Mouse (Mus musculus): ENCODE data around the gene Tmem88b. TPM values are rescaled to one million over a fixed set of nuclear protein-coding genes. Genes with fewer than 3 reads are reported as not detected.

Gene Tmem88b
- polyA plus RNA-seq, 1 experiment from 2014 or later, result 0.85 TPM

DNA sequence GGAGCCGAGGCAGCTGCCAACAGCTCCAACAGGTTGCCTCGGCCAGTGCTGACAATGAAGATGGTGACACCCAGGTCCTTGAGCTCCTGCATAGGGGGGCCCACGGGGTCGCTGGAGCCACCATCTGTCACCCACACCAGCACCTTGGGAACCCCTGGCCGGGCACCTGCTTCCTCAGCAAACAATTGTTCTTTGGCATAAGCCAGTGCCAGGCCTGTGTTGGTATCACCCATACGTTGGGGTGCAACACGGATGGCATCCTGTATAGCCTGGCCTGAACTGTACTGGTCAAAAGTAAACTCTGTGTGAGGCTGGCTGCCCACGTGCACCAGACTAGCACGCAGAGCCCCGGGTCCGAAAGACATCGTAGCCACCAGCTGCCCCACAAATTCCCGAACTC lies 12.9 kb downstream of the Tmem88b start:
- H3K27me3 ChIP-seq (ENCODE audit: control insufficient read depth, insufficient read depth, low read depth, low read length), result peaks cover 4% of the 10 kb centered on the region
- peak overlapping the region; percentile 21; the same call in 1 of the 2 replicates for H3K9ac ChIP-seq (ENCODE audit: low read depth, low read length)
- no peaks in the 10 kb centered on the region for H3K36me3 ChIP-seq (ENCODE audit: control insufficient read depth, insufficient read depth, low read length)
- H3K9me3 ChIP-seq (replicated peaks; ENCODE audit: control insufficient read depth, low read length, poor library complexity, severe bottlenecking), result no peaks in the 10 kb centered on the region
- ATAC-seq, result no peak
- peak overlapping the region; percentile 12; the same call in 1 of the 2 replicates for H3K4me2 ChIP-seq (ENCODE audit: low read length)
- no peak overlapping the region for H3K27ac ChIP-seq (ENCODE audit: low read length)
- H3K4me1 ChIP-seq (ENCODE audit: control insufficient read depth, insufficient read depth, low read length), result peaks cover 15% of the 10 kb centered on the region
- WGBS, result 86% methylated on average over 13 of the region's 13 CpGs
- H3K4me3 ChIP-seq (ENCODE audit: low read depth, low read length), result no peak overlapping the region

DNA sequence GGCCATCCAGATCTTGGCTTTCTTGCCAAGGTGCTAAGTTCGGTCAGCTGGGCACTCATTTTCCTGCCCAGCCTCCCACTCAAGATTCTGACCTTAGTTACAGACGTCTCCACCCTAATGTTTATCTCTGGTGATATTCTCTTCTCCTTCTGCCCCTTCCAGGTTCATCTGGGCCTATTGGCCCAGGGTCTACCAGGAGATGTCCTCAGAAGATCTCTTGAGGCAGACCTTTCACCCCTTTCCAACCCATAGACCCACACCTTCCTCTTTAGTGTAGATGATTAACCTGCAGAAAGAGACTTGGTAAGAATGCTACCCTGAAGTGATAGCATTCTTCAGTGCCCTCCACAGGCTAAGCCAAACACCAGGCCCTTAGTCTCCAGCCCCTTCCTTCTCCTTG lies 14.0 kb downstream of the Tmem88b start:
- Histone ChIP-seq H3K4me3 (ENCODE audit: low read depth, low read length) (no peak overlapping the region), H3K9ac (ENCODE audit: low read depth, low read length) (no peak overlapping the region), H3K27ac (ENCODE audit: low read length) (no peak overlapping the region), H3K4me1 (ENCODE audit: control insufficient read depth, insufficient read depth, low read length) (peaks cover 15% of the 10 kb centered on the region), H3K4me2 (ENCODE audit: low read length) (no peak overlapping the region), H3K36me3 (ENCODE audit: control insufficient read depth, insufficient read depth, low read length) (no peaks in the 10 kb centered on the region), H3K27me3 (ENCODE audit: control insufficient read depth, insufficient read depth, low read depth, low read length) (peaks cover 4% of the 10 kb centered on the region), H3K9me3 (replicated peaks; ENCODE audit: control insufficient read depth, low read length, poor library complexity, severe bottlenecking) (no peaks in the 10 kb centered on the region)
- ATAC-seq, result no peak
- WGBS, result 90% methylated on average over 2 of the region's 2 CpGs

DNA sequence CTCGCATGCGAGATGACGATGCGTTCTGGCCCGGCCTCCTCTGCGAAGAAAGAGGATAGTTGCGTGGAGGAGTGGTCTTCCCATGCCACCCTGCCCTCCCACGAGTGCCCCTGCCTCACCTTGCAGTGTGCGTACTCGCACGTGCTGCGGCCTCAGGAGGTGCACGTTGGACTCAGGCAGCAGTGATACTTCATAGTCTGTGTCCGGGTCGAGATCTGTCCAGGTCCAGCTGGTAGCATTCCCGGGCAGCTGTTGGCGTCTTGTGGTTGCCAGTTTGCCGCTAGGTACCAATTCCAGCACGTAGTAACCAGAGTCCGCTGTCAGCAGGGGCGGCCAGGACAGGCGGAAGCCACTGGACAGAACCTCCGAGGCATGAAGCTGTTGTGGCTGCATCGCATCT lies 15.0 kb downstream of the Tmem88b start:
- H3K4me2 ChIP-seq (ENCODE audit: low read length), result peak overlapping the region; percentile 67
- peak overlapping the region; percentile 46 for H3K4me3 ChIP-seq (ENCODE audit: low read depth, low read length)
- H3K36me3 ChIP-seq (ENCODE audit: control insufficient read depth, insufficient read depth, low read length), result no peaks in the 10 kb centered on the region
- H3K27me3 ChIP-seq (ENCODE audit: control insufficient read depth, insufficient read depth, low read depth, low read length), result peaks cover 4% of the 10 kb centered on the region
- 36% methylated on average over 24 of the region's 24 CpGs for WGBS
- peaks cover 15% of the 10 kb centered on the region for H3K4me1 ChIP-seq (ENCODE audit: control insufficient read depth, insufficient read depth, low read length)
- peak overlapping the region; percentile 76 for H3K9ac ChIP-seq (ENCODE audit: low read depth, low read length)
- ATAC-seq, result peak; percentile 7; the same call in 1 of the 2 replicates
- H3K9me3 ChIP-seq (replicated peaks; ENCODE audit: control insufficient read depth, low read length, poor library complexity, severe bottlenecking), result no peaks in the 10 kb centered on the region
- peak overlapping the region; percentile 28; the same call in 1 of the 2 replicates for H3K27ac ChIP-seq (ENCODE audit: low read length)

DNA sequence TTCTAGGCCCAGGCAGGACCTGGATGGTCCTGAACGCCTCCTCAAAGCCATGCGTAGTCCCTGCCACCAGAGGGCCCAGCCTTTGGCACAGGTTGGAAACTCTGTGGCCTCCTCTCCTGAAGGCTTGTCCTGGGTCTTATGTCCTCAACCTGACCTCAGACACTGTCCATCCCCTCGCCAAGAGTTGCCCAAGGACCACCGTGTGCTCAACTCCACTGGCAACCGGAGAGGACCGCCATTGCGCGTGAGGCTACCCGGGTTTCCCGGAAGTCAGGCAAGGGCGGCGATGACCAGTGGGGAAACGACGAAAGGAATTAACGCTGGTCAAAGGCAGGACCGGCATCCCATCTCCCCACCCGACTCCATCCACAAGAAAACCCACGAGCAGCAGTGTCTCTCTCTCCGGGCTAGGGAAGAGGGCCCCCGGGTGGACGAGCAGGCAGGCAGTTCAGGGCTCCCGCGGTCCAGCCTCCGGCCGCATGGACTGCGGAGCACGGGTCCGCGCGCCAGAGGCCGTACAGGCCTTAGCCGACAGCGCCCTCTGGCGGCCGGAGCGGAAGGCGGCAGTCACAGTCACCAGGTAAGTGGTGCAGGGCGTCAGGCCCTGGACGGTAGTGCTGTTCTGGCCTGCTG lies 15.7 kb downstream of the Tmem88b start:
- Histone ChIP-seq H3K4me2 (ENCODE audit: low read length) (peak overlapping the region; percentile 67), H3K36me3 (ENCODE audit: control insufficient read depth, insufficient read depth, low read length) (no peaks in the 10 kb centered on the region), H3K9ac (ENCODE audit: low read depth, low read length) (peak overlapping the region; percentile 76), H3K27ac (ENCODE audit: low read length) (peak overlapping the region; percentile 28), H3K4me3 (ENCODE audit: low read depth, low read length) (peak overlapping the region; percentile 46), H3K4me1 (ENCODE audit: control insufficient read depth, insufficient read depth, low read length) (peaks cover 11% of the 10 kb centered on the region), H3K27me3 (ENCODE audit: control insufficient read depth, insufficient read depth, low read depth, low read length) (peaks cover 4% of the 10 kb centered on the region), H3K9me3 (replicated peaks; ENCODE audit: control insufficient read depth, low read length, poor library complexity, severe bottlenecking) (no peaks in the 10 kb centered on the region)
- 1% methylated on average over 38 of the region's 39 CpGs for WGBS
- peak; percentile 79 for ATAC-seq

- H3K27me3 ChIP-seq (ENCODE audit: control insufficient read depth, insufficient read depth, low read depth, low read length), result peaks cover 4% of the 10 kb centered on the region
- H3K4me1 ChIP-seq (ENCODE audit: control insufficient read depth, insufficient read depth, low read length), result peaks cover 9% of the 10 kb centered on the region
- no peaks in the 10 kb centered on the region for H3K36me3 ChIP-seq (ENCODE audit: control insufficient read depth, insufficient read depth, low read length)
- peak overlapping the region; percentile 67 for H3K4me2 ChIP-seq (ENCODE audit: low read length)
- peak overlapping the region; percentile 46; the same call in 1 of the 2 replicates for H3K4me3 ChIP-seq (ENCODE audit: low read depth, low read length)
- H3K9ac ChIP-seq (ENCODE audit: low read depth, low read length), result peak overlapping the region; percentile 76
- no peak for ATAC-seq
- 60% methylated on average over 5 of the region's 5 CpGs for WGBS
- H3K27ac ChIP-seq (ENCODE audit: low read length), result no peak overlapping the region
- H3K9me3 ChIP-seq (replicated peaks; ENCODE audit: control insufficient read depth, low read length, poor library complexity, severe bottlenecking), result no peaks in the 10 kb centered on the region
These were observed 16.2 kb downstream of the Tmem88b start for GRCm38 (mm10) chr4:155769496-155769879.

DNA sequence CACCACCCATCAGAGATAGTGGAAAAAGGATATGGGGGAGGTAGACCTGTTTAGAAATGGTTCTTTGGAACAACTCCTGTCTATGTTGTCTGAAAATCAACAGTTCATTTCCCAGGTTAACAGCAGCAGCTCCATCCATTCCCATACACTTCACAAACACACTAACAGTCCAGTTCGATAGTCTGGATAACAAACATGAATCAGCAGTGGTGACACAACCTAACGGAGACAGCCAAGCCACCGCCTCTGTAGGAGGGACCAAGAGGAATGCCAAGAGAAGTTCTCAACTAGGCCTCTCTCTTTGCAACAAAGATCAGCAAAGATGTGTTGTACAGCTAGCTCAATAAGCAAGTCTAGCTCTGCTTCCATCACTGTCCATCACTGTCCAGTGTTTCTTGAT lies 23.3 kb downstream of the Tmem88b start:
- no peak overlapping the region for H3K4me2 ChIP-seq (ENCODE audit: low read length)
- no peak overlapping the region for H3K9ac ChIP-seq (ENCODE audit: low read depth, low read length)
- ATAC-seq, result no peak
- no peak overlapping the region for H3K4me3 ChIP-seq (ENCODE audit: low read depth, low read length)
- no peaks in the 10 kb centered on the region for H3K27me3 ChIP-seq (ENCODE audit: control insufficient read depth, insufficient read depth, low read depth, low read length)
- H3K4me1 ChIP-seq (ENCODE audit: control insufficient read depth, insufficient read depth, low read length), result peaks cover 23% of the 10 kb centered on the region
- H3K9me3 ChIP-seq (replicated peaks; ENCODE audit: control insufficient read depth, low read length, poor library complexity, severe bottlenecking), result no peaks in the 10 kb centered on the region
- no peak overlapping the region for H3K27ac ChIP-seq (ENCODE audit: low read length)
- WGBS, result 93% methylated on average over 3 of the region's 3 CpGs
- 0 out of 2 replicates have a peak, but pooled peaks cover 2% of the 10 kb centered on the region for H3K36me3 ChIP-seq (ENCODE audit: control insufficient read depth, insufficient read depth, low read length)

DNA sequence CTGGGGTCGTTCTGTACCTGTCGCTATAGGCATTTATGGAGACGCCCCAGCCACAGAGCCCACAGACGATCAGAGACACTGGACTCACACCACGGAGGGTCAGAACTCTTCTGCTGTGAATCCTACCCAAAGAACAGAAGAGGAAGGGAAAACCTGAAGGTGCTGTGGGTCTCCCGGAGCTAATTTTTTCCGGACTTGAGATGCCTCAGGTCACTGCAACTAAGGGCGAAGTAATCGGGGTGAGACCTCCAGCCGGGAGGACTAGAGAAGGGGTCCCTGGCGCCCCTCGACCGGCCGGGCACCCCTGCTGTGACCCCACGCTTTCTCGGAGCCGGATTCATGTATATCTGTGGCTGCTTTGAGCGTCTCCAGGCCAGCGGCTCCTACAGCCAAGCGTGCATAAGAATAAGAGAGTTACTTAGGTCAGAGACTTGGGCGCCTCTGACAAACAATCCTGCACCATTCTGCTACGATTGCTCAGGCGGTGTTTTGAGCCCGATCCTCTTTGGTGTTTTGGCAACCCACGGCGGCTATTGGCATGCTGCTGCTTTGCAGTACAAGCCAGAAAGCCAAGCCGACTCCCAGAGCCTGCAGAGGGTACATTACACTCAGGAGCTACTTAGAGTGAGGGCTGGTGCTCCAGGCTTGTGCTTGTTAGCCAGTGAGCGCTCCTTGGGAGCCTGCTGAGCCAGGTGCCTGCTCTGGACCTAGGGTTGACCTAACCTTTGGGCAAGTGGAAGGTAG lies 24.1 kb downstream of the Tmem88b start:
- H3K36me3 ChIP-seq (ENCODE audit: control insufficient read depth, insufficient read depth, low read length), result 0 out of 2 replicates have a peak, but pooled peaks cover 3% of the 10 kb centered on the region
- H3K27me3 ChIP-seq (ENCODE audit: control insufficient read depth, insufficient read depth, low read depth, low read length), result no peaks in the 10 kb centered on the region
- H3K27ac ChIP-seq (ENCODE audit: low read length), result no peak overlapping the region
- ATAC-seq, result peak; percentile 49
- peak overlapping the region; percentile 88 for H3K4me2 ChIP-seq (ENCODE audit: low read length)
- peak overlapping the region; percentile 65 for H3K4me3 ChIP-seq (ENCODE audit: low read depth, low read length)
- peaks cover 23% of the 10 kb centered on the region for H3K4me1 ChIP-seq (ENCODE audit: control insufficient read depth, insufficient read depth, low read length)
- H3K9ac ChIP-seq (ENCODE audit: low read depth, low read length), result peak overlapping the region; percentile 58
- WGBS, result 1% methylated on average over 28 of the region's 28 CpGs
- no peaks in the 10 kb centered on the region for H3K9me3 ChIP-seq (replicated peaks; ENCODE audit: control insufficient read depth, low read length, poor library complexity, severe bottlenecking)

DNA sequence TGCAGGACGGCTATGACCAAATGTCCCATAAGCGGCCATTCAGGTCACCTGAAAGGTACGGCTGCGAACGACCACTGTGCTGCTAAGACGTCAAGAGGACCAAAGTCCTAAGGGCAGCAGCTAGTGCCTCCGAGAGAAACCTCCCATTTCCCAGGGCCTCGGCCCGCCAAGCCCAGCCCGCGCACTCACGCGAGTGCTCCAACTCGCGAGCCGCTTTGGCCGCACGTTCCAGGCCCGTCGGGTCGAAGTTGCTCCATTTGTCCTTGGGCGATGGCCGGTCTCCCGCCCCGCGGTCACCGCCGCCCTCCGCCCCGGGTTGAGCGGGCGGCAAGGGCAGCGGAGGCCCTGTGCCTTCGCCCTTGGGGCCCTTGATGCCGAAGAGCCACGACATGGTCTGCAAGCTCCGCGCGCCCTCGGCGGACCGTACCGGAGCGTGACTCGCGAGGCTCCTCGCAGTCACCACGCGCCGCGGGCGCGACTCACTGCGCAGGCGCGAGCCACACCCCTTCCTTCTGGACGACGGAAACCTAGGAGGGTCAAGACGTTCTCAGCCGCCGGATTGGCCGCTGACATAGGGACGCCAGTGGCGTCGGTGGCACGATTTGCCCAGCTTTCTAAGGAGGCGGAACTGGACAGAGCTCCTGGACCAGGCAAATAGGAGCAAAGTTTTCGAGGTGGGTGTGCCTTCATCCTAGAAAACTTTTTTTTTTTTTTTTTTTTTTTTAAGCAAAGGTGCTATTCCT lies 24.9 kb downstream of the Tmem88b start, which contains the start of gene Atad3a:
Atad3a (minus strand) TSS at position 481 of the 743 bp plus-strand sequence.
- peaks cover 23% of the 10 kb centered on the region for H3K4me1 ChIP-seq (ENCODE audit: control insufficient read depth, insufficient read depth, low read length)
- H3K27me3 ChIP-seq (ENCODE audit: control insufficient read depth, insufficient read depth, low read depth, low read length), result no peaks in the 10 kb centered on the region
- no peaks in the 10 kb centered on the region for H3K9me3 ChIP-seq (replicated peaks; ENCODE audit: control insufficient read depth, low read length, poor library complexity, severe bottlenecking)
- peak within 1 kb of the TSS; percentile 38; the same call in 1 of the 2 replicates for H3K27ac ChIP-seq (ENCODE audit: low read length)
- peak within 1 kb of the TSS; percentile 88 for H3K4me2 ChIP-seq (ENCODE audit: low read length)
- peak within 1 kb of the TSS; percentile 62 for H3K9ac ChIP-seq (ENCODE audit: low read depth, low read length)
- peaks cover 10% of the 10 kb centered on the region for H3K36me3 ChIP-seq (ENCODE audit: control insufficient read depth, insufficient read depth, low read length)
- ATAC-seq, result peak; percentile 97
- H3K4me3 ChIP-seq (ENCODE audit: low read depth, low read length), result peak within 1 kb of the TSS; percentile 65
- under 1% methylated on average over 66 of the region's 68 CpGs for WGBS
